Mouse (Mus musculus) hindbrain, embryonic 15.5 days (tissue): Measurements from ENCODE around the gene Mat2a. TPM values are rescaled to one million over a fixed set of nuclear protein-coding genes. Genes with fewer than 3 reads are reported as not detected.
"Not testable (repeated sequence)": the region's sequence is repeated elsewhere in the genome, so short reads cannot be mapped to it uniquely, and the experiment has no call there.

Experiments
- ATAC-seq: fragments of 200-750 bp; cut with Nextera tagmentation; 2 replicates; pipeline ENCODE4 v1.8.0; 2017; ENCODE audit warnings: low read depth, moderate number of reproducible peaks, moderate TSS enrichment; ENCODE audit not compliant: low FRiP score
- H3K27ac ChIP-seq: fragments of 300-500 bp; sonication (generic); replicated peaks from 2 replicates; pipeline ENCODE4 v1.5.1; 2015; ENCODE audit warnings: mild to moderate bottlenecking, inconsistent platforms
- H3K27me3 ChIP-seq: fragments of 300-500 bp; sonication (generic); 2 replicates; pipeline ENCODE4 v1.6.1; 2015; ENCODE audit warnings: control low read depth, inconsistent platforms
- H3K36me3 ChIP-seq: fragments of 300-500 bp; sonication (generic); 2 replicates; pipeline ENCODE4 v1.6.1; 2015; ENCODE audit warnings: control low read depth, inconsistent platforms
- H3K4me1 ChIP-seq: fragments of 300-500 bp; sonication (generic); replicated peaks from 2 replicates; pipeline ENCODE4 v1.6.1; 2015; ENCODE audit warnings: control low read depth, inconsistent platforms
- H3K4me2 ChIP-seq: fragments of 300-500 bp; sonication (generic); 2 replicates; pipeline ENCODE4 v1.6.1; 2015; ENCODE audit warnings: moderate library complexity, mild to moderate bottlenecking, inconsistent platforms
- H3K4me3 ChIP-seq: fragments of 300-500 bp; sonication (generic); 2 replicates; pipeline ENCODE4 v1.5.1; 2015; ENCODE audit warnings: mild to moderate bottlenecking, inconsistent platforms
- H3K9ac ChIP-seq: fragments of 300-500 bp; sonication (generic); 2 replicates; pipeline ENCODE4 v1.6.1; 2015; ENCODE audit warnings: inconsistent platforms
- H3K9me3 ChIP-seq: fragments of 300-500 bp; sonication (generic); 2 replicates; pipeline ENCODE4 v1.6.1; 2016; ENCODE audit warnings: control low read depth, inconsistent platforms
- WGBS: fragments of 180-500 bp; shearing (Covaris S2); methylation state at CpG from one replicate; pipeline ENCODE4 v1.1.7; 2015; 5-methylcytosine and 5-hydroxymethylcytosine counted together
- polyA plus RNA-seq: library from polyadenylated mRNA; unstranded; fragments of >200 nt; fragmentation: Nextera tagmentation; extraction: Ambion mirVana; gene quantifications from 2 replicates; pipeline ENCODE4 v1.2.1, GENCODE M21; 2015

Mat2a gene
- polyA plus RNA-seq, 1 experiment from 2014 or later = 326 TPM

DNA sequence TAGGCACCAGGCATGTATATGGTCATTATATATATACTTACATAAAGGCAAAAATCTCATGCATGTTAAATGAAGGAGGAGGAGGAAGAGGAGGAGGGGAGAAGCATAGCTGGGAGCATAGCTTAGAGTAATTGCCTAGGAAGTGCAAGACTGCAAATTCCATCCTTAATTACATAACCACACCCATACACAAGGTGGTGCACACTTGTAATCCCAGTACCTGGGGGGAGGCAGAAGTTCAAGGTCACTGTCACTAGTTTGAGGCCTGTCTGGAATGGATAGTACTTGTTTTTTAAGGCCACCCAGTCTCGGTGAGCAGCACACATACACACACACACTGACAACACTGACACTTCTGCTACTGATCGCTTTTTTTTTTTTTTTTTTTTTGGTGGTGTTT is 13.0 kb upstream of the Mat2a start:
- 85% methylated on average over 2 of the region's 2 CpGs for WGBS
- H3K9me3 ChIP-seq = no peaks in the 10 kb centered on the region

DNA sequence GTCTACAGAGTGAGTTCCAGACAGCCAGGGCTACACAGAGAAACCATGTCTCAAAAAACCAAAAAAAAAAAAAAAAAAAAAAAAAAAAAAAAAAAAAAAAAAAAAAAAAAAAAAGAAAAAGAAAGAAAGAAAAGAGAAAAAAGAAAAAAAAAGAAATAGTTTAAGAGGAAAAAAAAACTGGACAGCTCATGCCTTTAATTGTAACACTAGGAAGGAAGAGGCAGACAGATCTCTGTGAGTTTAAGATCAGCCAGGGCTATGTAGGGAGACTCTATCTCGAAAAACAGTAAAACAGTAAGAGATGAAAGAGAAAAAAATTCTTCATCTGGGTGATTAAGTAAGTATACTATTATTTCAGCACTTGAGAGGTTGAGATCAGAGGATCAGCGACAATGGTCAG is 12.4 kb upstream of the Mat2a start:
- H3K4me2 ChIP-seq, H3K9ac ChIP-seq, H3K36me3 ChIP-seq, H3K4me3 ChIP-seq, ATAC-seq, H3K27ac ChIP-seq, H3K27me3 ChIP-seq, H3K9me3 ChIP-seq: not testable (repeated sequence)
- H3K4me1 ChIP-seq = peaks cover 14% of the 10 kb centered on the region; the same call in 1 of the 2 replicates
- WGBS = 61% methylated on average over 2 of the region's 2 CpGs

More for the DNA sequence above, 13.0 kb upstream of the Mat2a start:
- Histone ChIP-seq H3K4me2 (no peak overlapping the region), H3K9ac (no peak overlapping the region), H3K27me3 (no peaks in the 10 kb centered on the region), H3K27ac (no peak overlapping the region), H3K4me3 (no peak overlapping the region), H3K36me3 (no peaks in the 10 kb centered on the region), H3K4me1 (peaks cover 14% of the 10 kb centered on the region; the same call in 1 of the 2 replicates)
- ATAC-seq = no peak

GRCm38 (mm10) chr6:72447487-72447886 is 8.1 kb upstream of the Mat2a start:
- Histone ChIP-seq H3K27ac (no peak overlapping the region), H3K36me3 (no peaks in the 10 kb centered on the region)
- 93% methylated on average over 2 of the region's 2 CpGs for WGBS

DNA sequence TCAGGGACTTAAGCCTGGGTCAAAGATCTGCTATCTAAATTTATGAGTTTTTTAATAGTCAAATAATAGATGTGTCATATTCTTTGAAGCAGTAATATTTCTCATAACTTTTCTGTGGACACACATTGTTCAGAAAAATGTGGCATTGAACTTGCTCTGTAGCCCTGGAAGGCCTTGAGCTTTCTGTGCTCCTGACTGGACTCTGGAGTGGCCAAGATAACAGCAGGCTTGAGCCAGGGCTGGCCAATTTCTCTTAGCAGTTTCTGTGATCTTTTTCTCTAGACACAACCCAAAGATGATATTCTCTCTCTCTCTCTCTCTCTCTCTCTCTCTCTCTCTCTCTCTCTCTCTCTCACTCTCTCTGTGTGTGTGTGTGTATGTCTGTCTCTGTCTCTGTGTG is 5.7 kb upstream of the Mat2a start:
- no peak for ATAC-seq
- H3K9me3 ChIP-seq = no peaks in the 10 kb centered on the region

More at GRCm38 (mm10) chr6:72447487-72447886, 8.1 kb upstream of the Mat2a start:
- Histone ChIP-seq H3K9me3 (no peaks in the 10 kb centered on the region), H3K4me1 (no peaks in the 10 kb centered on the region), H3K27me3 (no peaks in the 10 kb centered on the region), H3K4me2 (no peak overlapping the region), H3K4me3 (no peak overlapping the region), H3K9ac (no peak overlapping the region)
- ATAC-seq = no peak

GRCm38 (mm10) chr6:72442921-72443604 is 3.7 kb upstream of the Mat2a start:
- Histone ChIP-seq H3K9me3 (no peaks in the 10 kb centered on the region), H3K9ac (no peak overlapping the region), H3K4me2 (no peak overlapping the region), H3K36me3 (no peaks in the 10 kb centered on the region), H3K27me3 (no peaks in the 10 kb centered on the region), H3K4me3 (no peak overlapping the region), H3K4me1 (peaks cover 18% of the 10 kb centered on the region), H3K27ac (no peak overlapping the region)
- WGBS = 77% methylated on average over 1 of the region's 1 CpGs
- ATAC-seq = no peak

More for the DNA sequence above, 5.7 kb upstream of the Mat2a start:
- H3K4me1 ChIP-seq = peaks cover 17% of the 10 kb centered on the region
- no peak overlapping the region for H3K27ac ChIP-seq
- no peak overlapping the region for H3K9ac ChIP-seq
- no peak overlapping the region for H3K4me2 ChIP-seq
- H3K27me3 ChIP-seq = no peaks in the 10 kb centered on the region
- no peaks in the 10 kb centered on the region for H3K36me3 ChIP-seq
- no peak overlapping the region for H3K4me3 ChIP-seq

DNA sequence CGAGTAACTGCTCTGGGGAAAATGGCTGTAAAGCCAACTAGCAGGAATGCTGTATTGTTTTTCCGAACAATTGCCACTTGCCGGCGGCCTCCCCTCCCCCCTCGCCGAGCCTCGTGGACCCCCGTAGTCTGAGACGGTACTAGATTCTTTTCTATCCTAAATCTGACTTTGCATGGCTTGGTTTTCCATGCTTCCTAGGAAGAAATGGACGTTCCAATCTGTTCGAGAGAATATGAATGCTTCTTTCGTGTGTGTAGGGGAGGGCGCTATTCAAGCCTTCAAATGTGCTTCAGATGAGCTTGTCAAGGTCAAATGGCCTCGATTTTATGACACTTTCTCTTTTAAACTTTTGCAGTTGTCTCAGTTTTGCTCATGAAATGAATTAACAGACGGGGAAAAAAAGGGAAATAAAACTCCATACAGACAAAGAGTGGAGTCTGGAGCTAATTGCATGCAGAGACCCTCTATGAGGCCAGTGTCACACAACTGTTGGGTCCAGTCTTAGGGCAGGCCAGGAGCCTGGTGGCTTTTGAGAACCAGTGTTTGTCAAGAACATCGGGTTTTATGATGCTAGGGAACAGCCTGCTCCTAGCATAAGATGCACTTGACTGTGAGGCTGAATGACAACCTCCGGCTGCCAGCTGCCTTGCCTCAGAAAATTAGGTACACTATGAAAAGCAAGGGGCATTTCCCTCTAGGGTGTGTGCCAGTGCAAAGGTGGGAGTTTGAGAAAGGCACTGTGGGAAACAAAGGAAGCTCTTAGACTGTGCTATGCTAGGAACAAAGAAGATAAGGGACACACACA is 1.0 kb upstream of the Mat2a start:
- H3K4me2 ChIP-seq = peak overlapping the region; percentile 78
- no peaks in the 10 kb centered on the region for H3K9me3 ChIP-seq
- peak overlapping the region; percentile 98 for H3K27ac ChIP-seq
- 5% methylated on average over 17 of the region's 17 CpGs for WGBS
- H3K36me3 ChIP-seq = peaks cover 21% of the 10 kb centered on the region
- ATAC-seq = no peak
- H3K4me1 ChIP-seq = peaks cover 43% of the 10 kb centered on the region
- H3K27me3 ChIP-seq = no peaks in the 10 kb centered on the region
- peak overlapping the region; percentile 86 for H3K4me3 ChIP-seq
- peak overlapping the region; percentile 99 for H3K9ac ChIP-seq

GRCm38 (mm10) chr6:72438862-72439354 is 450 bp downstream of the Mat2a start:
- no peaks in the 10 kb centered on the region for H3K27me3 ChIP-seq
- peak; percentile 36 for ATAC-seq
- peak overlapping the region; percentile 99 for H3K9ac ChIP-seq
- peaks cover 47% of the 10 kb centered on the region for H3K4me1 ChIP-seq
- peaks cover 35% of the 10 kb centered on the region for H3K36me3 ChIP-seq
- peak overlapping the region; percentile 78 for H3K4me2 ChIP-seq
- under 1% methylated on average over 50 of the region's 57 CpGs for WGBS
- H3K9me3 ChIP-seq = no peaks in the 10 kb centered on the region
- H3K27ac ChIP-seq = peak overlapping the region; percentile 98
- H3K4me3 ChIP-seq = peak overlapping the region; percentile 86

GRCm38 (mm10) chr6:72438226-72438625 is 1.1 kb downstream of the Mat2a start:
- Histone ChIP-seq H3K4me1 (peaks cover 47% of the 10 kb centered on the region), H3K27ac (peak overlapping the region; percentile 98)
- no peak for ATAC-seq

DNA sequence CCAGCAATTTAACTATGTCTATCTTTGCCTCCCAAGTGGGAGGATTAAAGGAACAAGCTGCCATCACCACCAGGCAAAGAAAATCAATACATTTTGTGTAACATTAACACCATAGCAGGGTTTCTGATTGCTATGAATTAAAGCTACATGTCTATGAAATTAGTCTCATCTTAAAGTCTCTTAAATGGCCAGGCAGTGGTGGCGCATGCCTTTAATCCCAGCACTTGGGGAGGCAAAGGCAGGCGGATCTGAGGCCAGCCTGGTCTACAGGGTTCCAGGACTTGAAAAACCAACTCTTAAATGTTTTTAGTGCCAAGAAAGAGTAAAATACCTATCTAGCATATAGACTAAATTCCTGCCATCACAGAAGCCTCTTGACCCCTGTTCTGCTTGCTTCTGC is 7.2 kb downstream of the Mat2a start:
- no peak for ATAC-seq

More at GRCm38 (mm10) chr6:72438226-72438625, 1.1 kb downstream of the Mat2a start:
- WGBS = 5% methylated on average over 5 of the region's 5 CpGs
- peak overlapping the region; percentile 99 for H3K9ac ChIP-seq
- no peaks in the 10 kb centered on the region for H3K27me3 ChIP-seq
- no peaks in the 10 kb centered on the region for H3K9me3 ChIP-seq
- H3K36me3 ChIP-seq = peaks cover 41% of the 10 kb centered on the region
- peak overlapping the region; percentile 78 for H3K4me2 ChIP-seq
- H3K4me3 ChIP-seq = peak overlapping the region; percentile 86

GRCm38 (mm10) chr6:72430989-72431921 is 8.1 kb downstream of the Mat2a start:
- H3K4me1 ChIP-seq = peaks cover 13% of the 10 kb centered on the region
- no peaks in the 10 kb centered on the region for H3K9me3 ChIP-seq
- WGBS = 36% methylated on average over 5 of the region's 5 CpGs
- H3K36me3 ChIP-seq = peaks cover 72% of the 10 kb centered on the region
- H3K27ac ChIP-seq = no peak overlapping the region
- no peak overlapping the region for H3K4me3 ChIP-seq
- H3K4me2 ChIP-seq = no peak overlapping the region
- H3K9ac ChIP-seq = no peak overlapping the region
- no peaks in the 10 kb centered on the region for H3K27me3 ChIP-seq
- ATAC-seq = no peak

More for the DNA sequence above, 7.2 kb downstream of the Mat2a start:
- H3K9ac ChIP-seq = no peak overlapping the region
- peaks cover 22% of the 10 kb centered on the region for H3K4me1 ChIP-seq
- WGBS = 88% methylated on average over 2 of the region's 2 CpGs
- H3K4me3 ChIP-seq = no peak overlapping the region
- no peaks in the 10 kb centered on the region for H3K27me3 ChIP-seq
- H3K9me3 ChIP-seq = no peaks in the 10 kb centered on the region
- H3K36me3 ChIP-seq = peaks cover 77% of the 10 kb centered on the region
- H3K27ac ChIP-seq = no peak overlapping the region
- H3K4me2 ChIP-seq = no peak overlapping the region

DNA sequence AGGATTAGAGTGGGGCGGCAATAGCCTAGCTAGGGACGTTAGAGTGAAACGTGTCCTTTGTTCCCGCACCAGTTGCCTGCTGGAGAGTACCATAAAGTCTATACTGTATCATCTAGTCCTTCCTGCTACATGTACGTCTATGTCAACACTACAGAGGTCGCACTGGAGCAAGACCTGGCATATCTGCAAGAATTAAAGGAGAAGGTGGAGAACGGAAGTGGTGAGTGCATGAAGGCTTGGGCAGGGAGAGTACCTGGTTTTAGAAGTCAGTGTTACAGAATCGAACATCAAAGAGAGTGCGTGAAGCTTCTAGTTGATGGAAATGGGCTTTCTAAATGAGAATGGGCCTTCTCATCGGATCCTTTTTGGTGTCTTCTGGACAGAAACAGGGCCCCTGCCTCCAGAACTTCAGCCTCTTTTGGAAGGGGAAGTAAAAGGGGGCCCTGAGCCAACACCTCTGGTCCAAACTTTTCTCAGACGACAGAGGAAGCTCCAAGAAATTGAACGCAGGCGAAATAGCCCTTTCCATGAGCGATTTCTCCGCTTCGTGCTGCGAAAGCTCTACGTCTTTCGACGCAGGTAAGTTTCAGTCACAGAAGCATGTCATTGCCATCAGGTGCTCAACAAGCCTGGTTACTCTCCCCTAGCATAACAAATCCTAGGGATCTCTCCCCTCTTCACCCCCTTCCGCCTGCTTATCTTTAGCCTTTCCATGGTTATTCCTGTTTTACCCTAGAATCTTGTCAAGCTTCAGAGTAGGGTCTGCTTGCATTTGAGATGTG is 10.1 kb downstream of the Mat2a start:
- 90% methylated on average over 21 of the region's 21 CpGs for WGBS
- Histone ChIP-seq H3K9ac (no peak overlapping the region), H3K4me3 (no peak overlapping the region), H3K4me2 (no peak overlapping the region), H3K4me1 (no peaks in the 10 kb centered on the region), H3K27ac (no peak overlapping the region), H3K36me3 (peaks cover 71% of the 10 kb centered on the region), H3K9me3 (no peaks in the 10 kb centered on the region), H3K27me3 (no peaks in the 10 kb centered on the region)
- no peak for ATAC-seq
